Mouse (Mus musculus): ENCODE measurements around the gene Zscan4e. TPM values are rescaled to one million over a fixed set of nuclear protein-coding genes. Genes with fewer than 3 reads are reported as not detected.
"Not testable (repeated sequence)": the region's sequence is repeated elsewhere in the genome, so short reads cannot be mapped to it uniquely, and the experiment has no call there.

Gene Zscan4e
- polyA plus RNA-seq (2015; fragmentation: Nextera tagmentation; extraction: Ambion mirVana) = not detected in 2 replicates

- H3K9ac ChIP-seq; H3K4me3 ChIP-seq; H3K4me2 ChIP-seq; H3K9me3 ChIP-seq; H3K27me3 ChIP-seq; ATAC-seq (ENCODE audit: insufficient number of reproducible peaks, insufficient read depth, low FRiP score, low TSS enrichment, low read depth); H3K4me1 ChIP-seq; H3K36me3 ChIP-seq; H3K27ac ChIP-seq: not testable (repeated sequence)
Observed at GRCm38 (mm10) chr7:11310582-11310981, at the start of gene Zscan4e. TSS of gene Zscan4e (minus strand) at chr7:11310682.

Small RNA genes within 50 kb of the gene (microRNA-seq; reads per million reads assigned to microRNA genes)
- gene Gm23087 (not detected), gene Gm26248 (not detected)

Other genes starting within 250 kb of the Zscan4e start
- not detected in 2 replicates for gene Zscan4-ps1, start 241.0 kb downstream of the Zscan4e start, polyA plus RNA-seq (2015; fragmentation: Nextera tagmentation; extraction: Ambion mirVana)
- gene Zscan4d, start 144.5 kb downstream of the Zscan4e start, polyA plus RNA-seq (2015; fragmentation: Nextera tagmentation; extraction: Ambion mirVana) = not detected in 2 replicates
- gene Zscan4f, start 87.2 kb upstream of the Zscan4e start, polyA plus RNA-seq (2015; fragmentation: Nextera tagmentation; extraction: Ambion mirVana) = not detected in 2 replicates
- not detected in 2 replicates for gene Zscan4-ps2, start 203.6 kb upstream of the Zscan4e start, polyA plus RNA-seq (2015; fragmentation: Nextera tagmentation; extraction: Ambion mirVana)

Data from embryonic facial prominence, embryonic 13.5 days (tissue).